18 mouse cellular contexts compared by ENCODE assay signal in the genomic region with DNA sequence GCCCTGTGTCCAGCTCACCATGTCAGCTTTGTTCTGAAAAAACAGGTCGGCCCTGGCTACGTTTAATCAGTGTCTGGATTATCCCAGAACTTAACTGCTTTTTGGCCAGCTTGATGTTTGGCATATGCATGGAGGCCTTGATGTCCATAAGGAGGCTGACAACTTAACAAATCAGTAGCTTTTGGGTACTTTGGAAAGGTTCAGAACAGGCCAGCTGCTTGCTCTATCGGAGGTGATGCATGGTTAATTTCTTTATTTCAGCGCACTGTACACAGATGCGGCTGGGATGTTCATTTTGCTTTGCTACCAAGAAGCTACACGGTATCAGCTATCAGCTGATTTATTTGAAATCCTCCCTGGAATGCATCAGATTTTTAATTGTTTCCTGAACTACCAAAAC.
DNase-seq lines count a peak whose midpoint lies in the region; ATAC-seq lines count a peak whose summit lies in the region.
"Had no signal": no experiment of that assay in that cellular context is flagged by ENCODE, and none has a peak within 500 bp of the region (broad histone marks: within the 10 kb centered on the region; RNA-seq: fewer than 3 reads in every experiment).

No protein-coding gene starts in this region.

- H3K4me3 ChIP-seq in kidney, embryonic 14.5 days (ENCODE audit: low read length): no peak overlapping the region
- no peak overlapping the region for H3K4me3 ChIP-seq in embryonic facial prominence, embryonic 10.5 days
- H3K4me3 ChIP-seq in hindbrain, embryonic 12.5 days: no peak overlapping the region
- no peak overlapping the region for H3K4me3 ChIP-seq in midbrain, embryonic 14.5 days (replicated peaks; ENCODE audit: low read depth, low read length)
- H3K4me3 ChIP-seq: embryonic facial prominence, embryonic 12.5 days; gastrocnemius, adult 2 months; limb, embryonic 13.5 days had no signal

- no peaks in the 10 kb centered on the region for H3K27me3 ChIP-seq in kidney, embryonic 14.5 days (ENCODE audit: control insufficient read depth, insufficient read depth, low read length)
- H3K27me3 ChIP-seq in embryonic facial prominence, embryonic 10.5 days (replicated peaks; ENCODE audit: low read depth, poor library complexity, severe bottlenecking): 0 out of 2 replicates have a peak, but pooled peaks cover 9% of the 10 kb centered on the region
- H3K27me3 ChIP-seq in hindbrain, embryonic 12.5 days: no peaks in the 10 kb centered on the region; the same call in 1 of the 2 replicates
- no peaks in the 10 kb centered on the region for H3K27me3 ChIP-seq in midbrain, embryonic 14.5 days (ENCODE audit: control insufficient read depth, insufficient read depth, low read length)
- H3K27me3 ChIP-seq: Patski had no signal

- no peak for DNase-seq in kidney, postnatal 4 days
- no peak for DNase-seq in embryonic facial prominence, embryonic 10.5 days (ENCODE audit: low spot score)
- peak; percentile 40 for DNase-seq in midbrain, embryonic 14.5 days
- no peak for DNase-seq in left cerebral cortex, adult 8-10 months (ENCODE audit: low spot score in 2 of 2)
- no peak for DNase-seq in cerebellum, adult 11 months
- DNase-seq in left cerebral cortex, adult 18-20 months (ENCODE audit: low spot score in 2 of 2): no peak
- DNase-seq: gastrocnemius, adult 2 months; heart, adult 18-20 months; kidney, postnatal 25 days; lung, postnatal 36 days; right cerebral cortex, postnatal 14 days; thymus, postnatal 4 days had no signal

- no peaks in the 10 kb centered on the region for H3K9me3 ChIP-seq in kidney, embryonic 14.5 days (ENCODE audit: control insufficient read depth, low read length)
- H3K9me3 ChIP-seq in embryonic facial prominence, embryonic 10.5 days: no peaks in the 10 kb centered on the region
- H3K9me3 ChIP-seq in hindbrain, embryonic 12.5 days (replicated peaks): no peaks in the 10 kb centered on the region
- no peaks in the 10 kb centered on the region for H3K9me3 ChIP-seq in midbrain, embryonic 14.5 days (ENCODE audit: control insufficient read depth, low read length)
- H3K9me3 ChIP-seq: embryonic facial prominence, embryonic 12.5 days; limb, embryonic 13.5 days had no signal

- H3K9ac ChIP-seq in kidney, embryonic 14.5 days (ENCODE audit: low read depth, low read length): no peak overlapping the region
- no peak overlapping the region for H3K9ac ChIP-seq in hindbrain, embryonic 12.5 days
- H3K9ac ChIP-seq in midbrain, embryonic 14.5 days (replicated peaks; ENCODE audit: low read length): no peak overlapping the region
- H3K9ac ChIP-seq: embryonic facial prominence, embryonic 12.5 days; limb, embryonic 13.5 days had no signal

- no peak overlapping the region for H3K27ac ChIP-seq in kidney, embryonic 14.5 days (ENCODE audit: low read depth, low read length)
- peak overlapping the region; percentile 24; the same call in 1 of the 2 replicates for H3K27ac ChIP-seq in embryonic facial prominence, embryonic 10.5 days (replicated peaks)
- H3K27ac ChIP-seq in hindbrain, embryonic 12.5 days: peak overlapping the region; percentile 73
- peak overlapping the region; percentile 66 for H3K27ac ChIP-seq in midbrain, embryonic 14.5 days (replicated peaks; ENCODE audit: low read depth, low read length)
- H3K27ac ChIP-seq: embryonic facial prominence, embryonic 12.5 days; gastrocnemius, adult 2 months; limb, embryonic 13.5 days had no signal

- no peaks in the 10 kb centered on the region for H3K36me3 ChIP-seq in kidney, embryonic 14.5 days (ENCODE audit: control insufficient read depth, insufficient read depth, low read length)
- H3K36me3 ChIP-seq in embryonic facial prominence, embryonic 10.5 days (replicated peaks): no peaks in the 10 kb centered on the region
- no peaks in the 10 kb centered on the region for H3K36me3 ChIP-seq in hindbrain, embryonic 12.5 days
- H3K36me3 ChIP-seq in midbrain, embryonic 14.5 days (ENCODE audit: control insufficient read depth, insufficient read depth, low read length): no peaks in the 10 kb centered on the region
- H3K36me3 ChIP-seq: embryonic facial prominence, embryonic 12.5 days; limb, embryonic 13.5 days had no signal

- 32% methylated on average over 6 of the region's 6 CpGs for WGBS in kidney, embryonic 14.5 days
- 69% methylated on average over 6 of the region's 6 CpGs for WGBS in embryonic facial prominence, embryonic 10.5 days
- WGBS in hindbrain, embryonic 12.5 days: 56% methylated on average over 6 of the region's 6 CpGs
- 20% methylated on average over 6 of the region's 6 CpGs for WGBS in midbrain, embryonic 14.5 days

- H3K4me1 ChIP-seq in kidney, embryonic 14.5 days (ENCODE audit: control insufficient read depth, insufficient read depth, low read length): peaks cover 14% of the 10 kb centered on the region
- H3K4me1 ChIP-seq in embryonic facial prominence, embryonic 10.5 days: peaks cover 24% of the 10 kb centered on the region
- H3K4me1 ChIP-seq in hindbrain, embryonic 12.5 days: peaks cover 41% of the 10 kb centered on the region
- H3K4me1 ChIP-seq in midbrain, embryonic 14.5 days (ENCODE audit: control insufficient read depth, insufficient read depth, low read length): peaks cover 36% of the 10 kb centered on the region

- no peak overlapping the region for H3K4me2 ChIP-seq in kidney, embryonic 14.5 days (replicated peaks; ENCODE audit: low read depth, low read length)
- H3K4me2 ChIP-seq in hindbrain, embryonic 12.5 days (replicated peaks): no peak overlapping the region
- H3K4me2 ChIP-seq in midbrain, embryonic 14.5 days (ENCODE audit: low read length): no peak overlapping the region
- H3K4me2 ChIP-seq: embryonic facial prominence, embryonic 12.5 days; limb, embryonic 13.5 days had no signal

- peak; percentile 83 for ATAC-seq in kidney, embryonic 14.5 days (ENCODE audit: low FRiP score, low TSS enrichment)
- peak; percentile 44 for ATAC-seq in hindbrain, embryonic 12.5 days (ENCODE audit: low FRiP score)
- ATAC-seq in midbrain, embryonic 14.5 days (ENCODE audit: low FRiP score, low TSS enrichment): no peak
- ATAC-seq: inflammation-experienced regulatory T-cells, adult 6 months; Patski had no signal
